Mouse (Mus musculus): ENCODE data around the gene Pgls.

- no peak for TF ChIP-seq CTCF (IDR thresholded peaks at IDR 0.05; ENCODE audit: low read depth)
- no peak for TF ChIP-seq EP300 (IDR thresholded peaks at IDR 0.05; ENCODE audit: low read depth)
These were observed 6.4 kb downstream of the Pgls start for GRCm38 (mm10) chr8:71598375-71598774.

Measured in liver, embryonic 14.5 days (tissue).